Mouse (Mus musculus) liver, embryonic 14.5 days (tissue): ENCODE results near the gene Fgfr2. TPM values are rescaled to one million over a fixed set of nuclear protein-coding genes. Genes with fewer than 3 reads are reported as not detected.
A peak's percentile ranks its signal among the peaks of the same experiment; 100 is the strongest.

Experiments used
- ATAC-seq: fragments of 200-750 bp; cut with Nextera tagmentation; 2 replicates; pipeline ENCODE4 v1.8.0; 2017; ENCODE audit warnings: moderate number of reproducible peaks, mild to moderate bottlenecking, moderate library complexity; ENCODE audit not compliant: insufficient read depth
- DNase-seq, 3 experiments: peaks; one replicate each; pipeline ENCODE4 v3.0.0-alpha.2; 2012 to 2013; ENCODE audit warnings: low read depth in 3 of 3, low spot score in 3 of 3
- H3K27ac ChIP-seq: fragments of 300-500 bp; sonication (generic); 2 replicates; pipeline ENCODE4 v1.5.1; 2014; ENCODE audit warnings: moderate library complexity, mild to moderate bottlenecking, control low read depth, inconsistent platforms
- H3K27me3 ChIP-seq: fragments of 300-500 bp; sonication (generic); 2 replicates; pipeline ENCODE4 v1.6.1; 2014; ENCODE audit warnings: mild to moderate bottlenecking, low read length, moderate library complexity; ENCODE audit not compliant: control insufficient read depth, insufficient read depth
- H3K36me3 ChIP-seq: fragments of 300-500 bp; sonication (generic); replicated peaks from 2 replicates; pipeline ENCODE4 v1.6.1; 2014; ENCODE audit warnings: low read depth; ENCODE audit not compliant: control insufficient read depth, insufficient read depth
- H3K4me1 ChIP-seq, 2 experiments: fragments of 200-500 bp in 1 of 2; fragments of 300-500 bp in 1 of 2; sonication (generic) in 1 of 2; replicated peaks; 2 replicates each; pipeline ENCODE4 v1.6.1; 2012 to 2014; ENCODE audit warnings: antibody characterized with exemption in 1 of 2, inconsistent platforms in 1 of 2, low read length in 1 of 2; ENCODE audit not compliant: control insufficient read depth in 2 of 2, insufficient read depth in 2 of 2
- H3K4me2 ChIP-seq: fragments of 300-500 bp; sonication (generic); 2 replicates; pipeline ENCODE4 v1.6.1; 2014; ENCODE audit warnings: low read depth, mild to moderate bottlenecking, control low read depth, moderate library complexity
- H3K4me3 ChIP-seq, 2 experiments: fragments of 200-500 bp in 1 of 2; fragments of 300-500 bp in 1 of 2; sonication (generic) in 1 of 2; 2 replicates each; pipeline ENCODE4 v1.5.1; 2012 to 2014; ENCODE audit warnings: low read depth in 2 of 2, low read length in 2 of 2, mild to moderate bottlenecking in 2 of 2, control low read depth in 1 of 2, inconsistent platforms in 1 of 2, moderate library complexity in 1 of 2; ENCODE audit not compliant: insufficient read depth in 1 of 2
- H3K9ac ChIP-seq: fragments of 300-500 bp; sonication (generic); replicated peaks from 2 replicates; pipeline ENCODE4 v1.6.1; 2014; ENCODE audit warnings: mild to moderate bottlenecking, control low read depth, moderate library complexity
- H3K9me3 ChIP-seq: fragments of 300-500 bp; sonication (generic); 2 replicates; pipeline ENCODE4 v1.6.1; 2016; ENCODE audit warnings: low read length, mixed read lengths; ENCODE audit not compliant: control insufficient read depth
- CTCF ChIP-seq: IDR thresholded peaks from 2 replicates; pipeline ENCODE4 v1.5.1; 2016; ENCODE audit warnings: antibody characterized with exemption, low read depth, control low read depth
- EP300 ChIP-seq: IDR thresholded peaks from 2 replicates; pipeline ENCODE4 v1.6.1; 2016; ENCODE audit warnings: antibody characterized with exemption, low read depth
- WGBS: fragments of 180-500 bp; shearing (Covaris S2); extraction: QIAGEN DNeasy Blood & Tissue Kit; methylation state at CpG from one replicate; pipeline ENCODE4 v1.1.7; 2014; ENCODE audit not compliant: insufficient replicate concordance; 5-methylcytosine and 5-hydroxymethylcytosine counted together
- polyA plus RNA-seq, 2 experiments: library from polyadenylated mRNA; depleted of rRNA in 1 of 2; stranded (reverse) in 1 of 2; unstranded in 1 of 2; fragments of >200 nt; fragmentation: Nextera tagmentation in 1 of 2; extraction: Ambion mirVana in 1 of 2; gene quantifications; 2 replicates each; pipeline versions ENCODE4 v1.2.1 to v1.2.3; 2012 to 2014

Fgfr2 gene
- polyA plus RNA-seq, 2 experiments = 7.9 to 8.8 TPM

- Histone ChIP-seq H3K4me1 (no peaks in the 10 kb centered on the region), H3K36me3 (no peaks in the 10 kb centered on the region), H3K9ac (no peak overlapping the region), H3K4me3 (no peak overlapping the region), H3K27ac (no peak overlapping the region), H3K4me2 (no peak overlapping the region), H3K9me3 (no peaks in the 10 kb centered on the region), H3K27me3 (no peaks in the 10 kb centered on the region)
- WGBS = 83% methylated on average over 4 of the region's 4 CpGs
- DNase-seq (no peak), ATAC-seq (no peak)
- TF ChIP-seq CTCF (no peak), EP300 (no peak)
These were observed 173.2 kb downstream of the Fgfr2 start for GRCm38 (mm10) chr7:132949968-132950367.

- no peak overlapping the region for H3K27ac ChIP-seq
- no peak for ATAC-seq
- no peak overlapping the region for H3K4me3 ChIP-seq
- DNase-seq = no peak
- no peak overlapping the region for H3K4me2 ChIP-seq
- H3K27me3 ChIP-seq = no peaks in the 10 kb centered on the region
- H3K9me3 ChIP-seq = no peaks in the 10 kb centered on the region
- no peak overlapping the region for H3K9ac ChIP-seq
- H3K36me3 ChIP-seq = no peaks in the 10 kb centered on the region
- 67% methylated on average over 2 of the region's 2 CpGs for WGBS
- TF ChIP-seq CTCF = no peak
- no peak for TF ChIP-seq EP300
- H3K4me1 ChIP-seq = peaks cover 0 to 5% of the 10 kb centered on the region in 2 experiments; a peak in 2 of 4 replicates
These were observed 182.6 kb downstream of the Fgfr2 start for GRCm38 (mm10) chr7:132940569-132940968.

- no peak overlapping the region for H3K9ac ChIP-seq
- no peak overlapping the region for H3K4me3 ChIP-seq
- 65% methylated on average over 2 of the region's 2 CpGs for WGBS
- no peaks in the 10 kb centered on the region for H3K27me3 ChIP-seq
- TF ChIP-seq CTCF = no peak
- TF ChIP-seq EP300 = no peak
- peaks cover 0 to 5% of the 10 kb centered on the region in 2 experiments; a peak in 2 of 4 replicates for H3K4me1 ChIP-seq
- H3K27ac ChIP-seq = no peak overlapping the region
- H3K9me3 ChIP-seq = no peaks in the 10 kb centered on the region
- ATAC-seq = no peak
- DNase-seq = no peak
- peak overlapping the region; percentile 9; the same call in 1 of the 2 replicates for H3K4me2 ChIP-seq
- H3K36me3 ChIP-seq = no peaks in the 10 kb centered on the region
These were observed 184.0 kb downstream of the Fgfr2 start for GRCm38 (mm10) chr7:132939118-132939517.

- Histone ChIP-seq H3K36me3 (no peaks in the 10 kb centered on the region), H3K27ac (no peak overlapping the region), H3K4me3 (no peak overlapping the region), H3K27me3 (no peaks in the 10 kb centered on the region), H3K4me2 (no peak overlapping the region), H3K9me3 (no peaks in the 10 kb centered on the region), H3K4me1 (peaks cover 3 to 11% of the 10 kb centered on the region in 2 experiments), H3K9ac (no peak overlapping the region)
- no peak for DNase-seq
- ATAC-seq = no peak
- peak; percentile 11; the same call in 1 of the 2 replicates for TF ChIP-seq CTCF
- no peak for TF ChIP-seq EP300
These were observed 188.4 kb downstream of the Fgfr2 start for GRCm38 (mm10) chr7:132934743-132935142.

- no peak overlapping the region for H3K9ac ChIP-seq
- DNase-seq (no peak), ATAC-seq (no peak)
- TF ChIP-seq EP300 (no peak), CTCF (no peak)
- H3K27ac ChIP-seq = no peak overlapping the region
- H3K36me3 ChIP-seq = no peaks in the 10 kb centered on the region
- 76% methylated on average over 1 of the region's 1 CpGs for WGBS
- no peaks in the 10 kb centered on the region for H3K9me3 ChIP-seq
- H3K4me2 ChIP-seq = peak overlapping the region; percentile 27
- no peaks in the 10 kb centered on the region for H3K27me3 ChIP-seq
- H3K4me1 ChIP-seq = peaks cover 3 to 9% of the 10 kb centered on the region in 2 experiments
- no peak overlapping the region for H3K4me3 ChIP-seq
These were observed 189.8 kb downstream of the Fgfr2 start for GRCm38 (mm10) chr7:132933331-132933730.
